Mouse (Mus musculus): ENCODE measurements at regions not wholly inside any gene's neighbourhood (a gene's known extent, or its start where the extent isn't known, plus 50 kb on each side); places are given as distances from the start of the nearest gene placed in this dataset.

GRCm38 (mm10) chr15:31854764-31855163 lies 253.1 kb downstream of the Fam173b start:
- no peak for DNase-seq

DNA sequence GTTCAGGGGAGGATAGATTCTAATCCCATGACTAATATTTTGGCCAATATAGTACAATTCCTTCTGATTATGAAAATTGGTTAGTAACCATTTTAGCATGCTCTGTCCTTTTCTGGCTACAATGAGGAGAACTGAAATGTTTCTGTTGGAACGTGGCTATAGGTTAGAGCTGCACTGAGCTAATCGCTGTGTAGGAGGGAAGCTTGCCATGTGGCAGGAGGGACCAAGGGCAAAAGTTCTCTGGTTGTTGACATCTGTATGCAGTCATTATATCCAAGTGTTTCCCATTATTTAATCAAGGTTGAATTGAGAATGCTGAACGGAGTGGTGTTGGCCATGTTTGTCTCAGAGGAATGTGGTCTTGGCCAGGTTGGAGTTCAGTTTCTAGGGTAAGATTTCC lies 253.5 kb downstream of the Fam173b start:
- DNase-seq = no peak

DNA sequence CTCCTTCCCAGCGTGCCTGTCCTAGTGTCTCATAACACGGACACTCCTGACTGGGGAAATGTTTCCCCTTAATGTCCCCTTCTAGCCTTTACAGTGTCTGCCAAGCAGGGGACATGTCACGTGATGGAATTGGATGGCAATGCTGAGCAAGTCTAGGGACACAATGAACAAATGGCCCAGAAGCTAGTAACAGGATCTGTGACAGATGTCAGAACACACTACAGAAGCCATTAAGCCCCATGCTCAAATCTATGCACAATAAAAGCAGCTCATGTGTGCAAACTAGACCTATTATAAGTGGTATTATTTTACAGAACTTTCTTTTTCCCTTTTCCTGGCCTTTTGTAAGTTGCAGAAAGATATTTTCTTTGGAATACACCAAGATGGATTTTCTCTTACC lies 267.4 kb downstream of the Fam173b start:
- DNase-seq = no peak

GRCm38 (mm10) chr15:31869673-31870417 lies 268.2 kb downstream of the Fam173b start:
- DNase-seq = no peak

GRCm38 (mm10) chr15:31875436-31875835 lies 273.8 kb downstream of the Fam173b start:
- DNase-seq = no peak

GRCm38 (mm10) chr15:31880479-31880878 lies 278.8 kb downstream of the Fam173b start:
- DNase-seq = no peak

DNA sequence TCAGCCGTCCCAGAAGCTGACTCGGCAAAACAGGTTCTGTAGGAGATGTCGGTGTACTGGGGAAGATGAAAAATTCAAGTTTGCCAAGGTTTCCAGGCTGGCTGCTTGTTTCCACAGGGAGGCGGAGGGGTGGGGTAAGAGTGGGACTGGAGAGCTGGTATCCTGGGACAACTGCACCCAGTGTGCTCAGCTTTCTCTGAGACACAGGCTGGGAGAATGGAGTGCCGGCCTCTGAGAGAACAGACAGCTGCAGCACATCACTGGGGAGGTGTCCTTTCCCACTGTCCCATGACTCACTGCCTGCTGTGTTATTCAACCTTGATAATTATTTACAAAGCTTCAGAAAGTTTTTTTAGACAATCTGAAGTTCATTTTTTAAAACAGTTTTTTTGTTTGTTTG lies 280.7 kb downstream of the Fam173b start:
- DNase-seq = peak; percentile 13 to 23

GRCm38 (mm10) chr15:31883516-31883915 lies 281.9 kb downstream of the Fam173b start:
- DNase-seq = no peak

DNA sequence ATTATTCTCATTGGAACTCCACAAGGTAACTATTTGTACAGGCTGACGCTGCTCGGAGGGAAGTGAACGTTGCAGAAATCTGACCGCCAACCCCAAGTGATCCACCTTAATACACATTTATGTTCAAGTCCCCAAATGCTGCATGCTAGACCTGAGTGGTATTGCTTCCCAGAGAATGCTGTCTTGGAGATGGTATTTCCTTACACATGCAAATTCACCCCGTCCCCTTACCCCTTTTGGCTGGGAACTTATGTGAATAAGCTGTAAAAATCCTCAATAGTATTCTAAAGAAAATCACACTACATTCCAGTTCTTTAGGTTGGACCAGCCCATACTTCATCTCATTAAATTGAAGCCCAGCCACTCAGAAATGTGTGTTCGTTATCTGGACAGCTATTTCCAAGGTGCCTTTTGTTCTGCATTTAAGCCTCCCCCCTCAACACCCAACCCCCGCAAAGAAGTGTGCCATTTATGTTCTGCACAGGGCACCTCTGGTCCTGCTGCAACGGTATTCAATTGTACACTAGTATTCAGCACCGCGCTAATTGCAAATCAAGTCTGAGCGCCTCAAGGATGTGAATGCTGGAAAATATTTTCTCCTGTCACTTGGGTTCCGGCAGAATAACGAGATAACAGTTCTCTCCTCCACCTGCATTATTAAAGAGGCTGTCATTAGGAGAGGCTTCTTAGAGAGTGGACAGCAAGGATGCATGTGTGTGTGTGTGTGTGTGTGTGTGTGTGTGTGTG lies 278.0 kb upstream of the Tas2r119 start:
- DNase-seq = no peak

DNA sequence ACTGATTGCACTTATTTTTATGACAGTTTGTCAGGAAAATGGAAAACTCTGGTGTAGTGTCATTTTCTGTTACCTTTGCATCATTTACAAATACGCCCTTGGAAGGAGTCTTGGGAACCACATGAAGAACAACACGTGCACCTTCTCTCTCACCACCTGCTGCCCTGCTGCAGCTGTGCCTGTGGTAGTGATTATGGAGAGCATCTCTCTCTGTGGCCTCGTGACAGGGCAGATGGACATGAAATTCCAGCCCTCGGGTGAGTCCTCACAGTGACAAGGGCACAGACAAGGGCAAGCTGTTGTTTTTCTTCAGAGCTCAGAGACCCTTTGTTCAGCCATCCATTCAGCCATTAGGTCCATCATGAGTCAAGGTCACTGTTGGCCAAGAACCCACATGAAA lies 276.8 kb upstream of the Tas2r119 start:
- DNase-seq = no peak

GRCm38 (mm10) chr15:31908432-31908831 lies 268.7 kb upstream of the Tas2r119 start:
- no peak for DNase-seq

DNA sequence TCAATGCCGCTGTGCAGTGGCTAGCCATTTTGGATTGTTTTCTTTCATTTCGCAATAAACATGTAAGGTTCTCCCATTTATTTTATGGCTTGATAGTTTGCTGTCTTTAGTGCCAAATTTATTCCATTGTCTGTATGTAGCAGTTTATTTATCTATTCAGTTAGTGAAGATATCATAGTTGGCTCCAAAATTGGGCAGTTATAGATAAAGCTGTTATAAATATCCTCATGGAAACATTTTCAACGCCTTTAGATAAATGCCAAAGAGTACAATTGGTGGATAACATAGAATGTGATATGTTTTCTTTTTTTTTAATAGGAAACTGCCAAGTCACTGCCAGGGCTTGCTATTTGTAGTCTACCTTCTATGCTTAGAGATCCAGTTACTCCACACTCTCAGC lies 265.1 kb upstream of the Tas2r119 start:
- DNase-seq = no peak

- peak in 1 of 2 experiments; percentile 14 for DNase-seq
These were observed 255.6 kb upstream of the Tas2r119 start for GRCm38 (mm10) chr15:31921485-31921884.

DNA sequence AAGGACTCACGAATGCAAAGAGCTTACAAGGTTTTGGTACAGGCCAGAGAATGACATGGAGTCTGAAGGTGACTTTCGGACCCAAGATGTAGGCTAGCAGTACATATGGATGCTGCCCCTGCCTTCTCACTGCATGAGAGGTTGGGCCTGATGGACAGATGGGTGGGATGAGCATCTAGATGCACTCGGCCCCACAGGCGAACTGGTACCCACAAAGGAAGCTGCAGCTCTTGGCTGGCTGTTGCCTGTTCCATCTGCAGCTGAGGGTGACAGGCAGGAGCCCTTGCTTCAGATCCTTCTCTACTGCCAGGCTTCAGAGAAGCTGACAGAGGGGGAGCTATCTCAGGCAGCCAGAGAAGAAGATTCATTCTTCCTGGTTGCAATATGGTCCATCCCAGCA lies 216.8 kb upstream of the Tas2r119 start:
- DNase-seq = no peak

DNA sequence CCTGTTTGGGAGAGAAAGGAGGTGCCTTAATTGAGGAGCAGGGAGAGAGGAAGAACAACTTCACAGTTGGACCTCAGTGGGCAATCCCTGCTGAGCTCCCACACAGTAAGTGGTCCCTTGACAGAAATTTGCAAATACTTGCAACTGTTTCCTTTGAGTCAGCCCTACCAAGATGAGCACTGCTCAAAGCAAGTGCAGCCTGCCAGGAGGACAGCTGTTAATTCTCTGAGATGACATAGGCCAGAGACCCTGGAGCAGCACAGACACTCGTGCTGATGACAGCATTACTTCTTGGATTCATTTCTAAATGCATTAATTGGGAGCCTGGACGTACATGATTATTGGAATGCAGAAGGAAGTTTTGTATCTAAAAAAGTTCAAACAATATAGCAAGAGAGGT lies 215.1 kb upstream of the Tas2r119 start:
- peak; percentile 33 to 39 for DNase-seq

DNA sequence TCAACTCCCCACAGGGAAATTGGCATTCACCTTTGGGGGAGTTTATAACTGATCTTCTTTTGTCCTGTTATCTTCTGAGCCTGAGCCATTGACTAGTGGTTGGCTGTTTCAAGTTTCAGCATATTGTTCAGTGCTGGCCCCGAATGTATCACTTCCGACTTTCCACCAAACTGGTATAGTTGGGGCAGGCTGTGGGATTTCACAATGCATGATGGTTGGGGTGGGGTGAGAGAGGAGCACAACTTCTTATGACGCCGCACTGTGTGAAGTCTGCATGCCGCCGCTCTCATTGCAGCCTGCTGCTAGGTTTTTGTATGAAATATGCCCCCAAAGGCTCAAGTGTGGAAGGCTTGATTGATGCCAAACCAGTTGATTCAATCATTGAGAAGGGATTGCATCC lies 212.2 kb upstream of the Tas2r119 start:
- DNase-seq = no peak

- no peak for DNase-seq
These were observed 211.5 kb upstream of the Tas2r119 start for GRCm38 (mm10) chr15:31965542-31965941.

- no peak for DNase-seq
These were observed 204.2 kb upstream of the Tas2r119 start for GRCm38 (mm10) chr15:31972891-31973290.

DNA sequence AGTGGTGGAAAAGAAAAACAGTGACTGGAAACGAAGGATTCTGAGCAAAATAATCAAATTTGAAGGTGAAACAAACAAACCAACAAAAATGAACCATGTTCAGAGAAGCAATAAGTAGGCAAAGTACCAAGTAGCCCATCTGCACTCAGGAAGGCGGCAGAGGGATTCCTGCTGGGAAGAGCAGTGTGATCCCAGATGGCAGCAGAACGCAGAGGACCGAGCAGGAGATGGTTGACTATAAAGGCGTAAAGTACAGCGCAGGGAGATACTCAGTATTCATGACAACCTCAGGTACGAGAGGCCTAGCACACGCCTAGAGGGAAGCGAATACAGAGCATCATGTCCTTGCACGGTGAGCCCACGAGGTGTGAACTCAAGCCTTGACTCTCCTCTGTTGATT lies 203.2 kb upstream of the Tas2r119 start:
- DNase-seq = no peak

DNA sequence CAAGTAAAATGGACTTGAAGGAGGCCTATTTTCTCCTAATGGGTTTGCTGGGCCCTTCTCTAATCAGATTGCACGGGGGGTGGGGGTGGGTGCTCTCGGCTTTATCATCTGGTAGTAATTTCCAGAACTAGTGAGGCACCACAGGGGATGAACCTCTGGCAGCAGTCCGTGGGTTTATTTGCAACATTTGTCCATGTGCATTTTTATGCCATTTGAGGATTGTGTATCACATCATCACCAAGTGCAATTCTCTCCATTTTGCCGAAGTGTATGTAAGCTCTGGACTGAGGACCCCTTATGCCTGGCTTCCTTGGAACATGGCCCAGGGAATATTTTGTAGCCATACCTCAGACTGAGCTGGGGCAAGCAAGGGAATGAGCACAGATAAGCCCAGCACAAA lies 200.6 kb upstream of the Tas2r119 start:
- DNase-seq = no peak

DNA sequence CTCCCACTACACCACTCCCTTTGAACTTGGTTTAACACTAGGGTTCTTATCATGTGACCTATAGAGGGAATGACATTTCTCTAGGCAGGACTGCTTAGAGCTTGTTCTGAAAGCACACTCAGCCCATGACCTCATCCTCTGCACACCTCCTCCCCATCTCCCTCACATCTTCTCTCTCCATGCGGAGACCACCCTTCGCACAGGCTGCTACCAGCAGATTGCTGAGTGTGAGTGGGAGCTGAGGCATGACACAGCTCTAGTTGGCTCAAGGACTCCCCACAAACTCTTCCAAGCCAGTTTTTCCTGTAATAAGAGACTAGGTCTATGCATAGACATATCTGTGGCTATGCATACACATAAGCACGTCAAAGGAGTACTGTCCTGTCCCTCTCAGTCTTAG lies 199.5 kb upstream of the Tas2r119 start:
- no peak for DNase-seq

- no peak for DNase-seq
These were observed 197.1 kb upstream of the Tas2r119 start for GRCm38 (mm10) chr15:31979961-31980360.

DNA sequence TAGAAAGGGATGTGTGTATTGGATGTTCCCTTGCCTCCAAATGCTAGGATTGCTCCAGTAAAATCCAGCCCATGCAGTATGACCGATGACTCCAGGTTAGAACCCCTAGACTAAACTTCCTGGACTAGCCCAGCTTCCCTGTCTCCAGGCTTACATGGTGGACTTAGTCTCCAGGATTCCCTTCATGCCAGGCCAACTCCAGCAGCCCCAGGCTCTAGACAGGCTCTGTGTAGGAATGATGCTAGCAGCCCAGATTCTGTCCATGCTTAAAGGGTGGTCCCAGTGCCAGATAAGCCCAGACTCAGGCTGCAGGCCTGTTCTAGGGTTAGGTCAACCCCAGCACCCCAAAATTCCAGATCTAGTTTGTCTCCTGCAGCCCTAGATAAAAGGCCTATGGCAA lies 196.3 kb upstream of the Tas2r119 start:
- no peak for DNase-seq

GRCm38 (mm10) chr15:31987291-31987690 lies 189.8 kb upstream of the Tas2r119 start:
- no peak for DNase-seq

All from heart, adult 18-20 months (tissue).